In genomic region chr3:136761979-136762341, GRCm38 (mm10) we compare ENCODE assay signal across 19 mouse cellular contexts.
DNase-seq lines count a peak whose midpoint lies in the region; ATAC-seq and TF ChIP-seq lines count a peak whose summit lies in the region.
"Had no signal": no experiment of that assay in that cellular context is flagged by ENCODE, and none has a peak within 500 bp of the region (broad histone marks: within the 10 kb centered on the region; RNA-seq: fewer than 3 reads in every experiment).

No protein-coding gene starts in this region.

- no peak for TF ChIP-seq EP300 in liver, embryonic 14.5 days (IDR thresholded peaks at IDR 0.05; ENCODE audit: low read depth)
- no peak for TF ChIP-seq EP300 in MEL (IDR thresholded peaks at IDR 0.05; ENCODE audit: low read depth in 1 of 2, low read length in 2 of 2)

- no peak for DNase-seq in liver, embryonic 14.5 days (ENCODE audit: low read depth in 3 of 3, low spot score in 3 of 3)
- no peak for DNase-seq in liver, embryonic 11.5 days (ENCODE audit: low spot score)
- peak; percentile 54 for DNase-seq in MEL (ENCODE audit: low read depth, low spot score)
- DNase-seq in lung, postnatal 25 days (ENCODE audit: low spot score), result no peak
- DNase-seq: cerebellum, postnatal 10 days; embryo, embryonic 11 days; gastrocnemius, postnatal 36 days; heart, adult 18-20 months; heart, postnatal 10 days; heart, postnatal 4 days had no signal

- H3K27me3 ChIP-seq in liver, embryonic 14.5 days (ENCODE audit: control insufficient read depth, insufficient read depth, low read length), result no peaks in the 10 kb centered on the region
- no peaks in the 10 kb centered on the region for H3K27me3 ChIP-seq in liver, embryonic 11.5 days (replicated peaks; ENCODE audit: control insufficient read depth, insufficient read depth, low read length)
- no peaks in the 10 kb centered on the region for H3K27me3 ChIP-seq in MEL (ENCODE audit: control insufficient read depth in 1 of 2, insufficient read depth in 2 of 2, low read length in 2 of 2)
- no peaks in the 10 kb centered on the region for H3K27me3 ChIP-seq in intestine, embryonic 15.5 days (replicated peaks)
- H3K27me3 ChIP-seq in forebrain, embryonic 12.5 days, result no peaks in the 10 kb centered on the region
- H3K27me3 ChIP-seq: embryonic facial prominence, embryonic 15.5 days; forebrain, embryonic 15.5 days had no signal

- no peak overlapping the region for H3K4me3 ChIP-seq in liver, embryonic 14.5 days (ENCODE audit: insufficient read depth in 1 of 2, low read depth in 2 of 2, low read length in 2 of 2)
- H3K4me3 ChIP-seq in liver, embryonic 11.5 days (ENCODE audit: low read depth, low read length), result no peak overlapping the region
- peak overlapping the region in 1 of 2 experiments; percentile 20; a peak in 1 of 4 replicates for H3K4me3 ChIP-seq in MEL (ENCODE audit: control insufficient read depth in 1 of 2, insufficient read depth in 1 of 2, low read depth in 2 of 2, low read length in 2 of 2)
- no peak overlapping the region for H3K4me3 ChIP-seq in intestine, embryonic 15.5 days (replicated peaks)
- H3K4me3 ChIP-seq in forebrain, embryonic 12.5 days (replicated peaks), result no peak overlapping the region
- H3K4me3 ChIP-seq: embryonic facial prominence, embryonic 15.5 days; erythroblast, embryonic 14.5 days; forebrain, embryonic 10.5 days; forebrain, embryonic 15.5 days; heart, embryonic 10.5 days had no signal

- no peak overlapping the region for H3K4me2 ChIP-seq in liver, embryonic 14.5 days (ENCODE audit: low read depth)
- H3K4me2 ChIP-seq in liver, embryonic 11.5 days, result no peak overlapping the region
- H3K4me2 ChIP-seq in intestine, embryonic 15.5 days (replicated peaks), result no peak overlapping the region
- no peak overlapping the region for H3K4me2 ChIP-seq in forebrain, embryonic 12.5 days
- H3K4me2 ChIP-seq: embryonic facial prominence, embryonic 15.5 days; forebrain, embryonic 15.5 days; hindbrain, embryonic 14.5 days had no signal

- no peak for TF ChIP-seq POLR2A in MEL (IDR thresholded peaks at IDR 0.05; ENCODE audit: control insufficient read depth in 1 of 2, insufficient read depth in 1 of 2, low read depth in 1 of 2, low read length in 2 of 2, poor library complexity in 1 of 2)

- WGBS in liver, embryonic 14.5 days (ENCODE audit: insufficient replicate concordance), result 13% methylated on average over 1 of the region's 1 CpGs
- WGBS in liver, embryonic 11.5 days, result 35% methylated on average over 1 of the region's 1 CpGs
- 67% methylated on average over 1 of the region's 1 CpGs for WGBS in intestine, embryonic 15.5 days
- 89% methylated on average over 1 of the region's 1 CpGs for WGBS in forebrain, embryonic 12.5 days

- H3K27ac ChIP-seq in liver, embryonic 14.5 days, result no peak overlapping the region
- H3K27ac ChIP-seq in liver, embryonic 11.5 days (ENCODE audit: low read depth, low read length), result no peak overlapping the region
- peak overlapping the region; percentile 80 for H3K27ac ChIP-seq in MEL (ENCODE audit: control insufficient read depth, low read depth, low read length)
- H3K27ac ChIP-seq in intestine, embryonic 15.5 days, result no peak overlapping the region
- no peak overlapping the region for H3K27ac ChIP-seq in forebrain, embryonic 12.5 days
- H3K27ac ChIP-seq: embryonic facial prominence, embryonic 15.5 days; forebrain, embryonic 10.5 days; forebrain, embryonic 15.5 days; heart, embryonic 10.5 days; hindbrain, embryonic 14.5 days had no signal

- no peaks in the 10 kb centered on the region for H3K9me3 ChIP-seq in liver, embryonic 14.5 days (ENCODE audit: control insufficient read depth, low read length)
- no peaks in the 10 kb centered on the region for H3K9me3 ChIP-seq in liver, embryonic 11.5 days (ENCODE audit: control insufficient read depth, low read length)
- H3K9me3 ChIP-seq in MEL (replicated peaks; ENCODE audit: insufficient read depth, low read length), result no peaks in the 10 kb centered on the region
- no peaks in the 10 kb centered on the region for H3K9me3 ChIP-seq in intestine, embryonic 15.5 days
- H3K9me3 ChIP-seq in forebrain, embryonic 12.5 days, result no peaks in the 10 kb centered on the region
- H3K9me3 ChIP-seq: embryonic facial prominence, embryonic 15.5 days; forebrain, embryonic 10.5 days; forebrain, embryonic 15.5 days; heart, embryonic 10.5 days had no signal

- peaks cover 5% of the 10 kb centered on the region for H3K79me2 ChIP-seq in MEL (ENCODE audit: control insufficient read depth, insufficient read depth, low read length, poor library complexity)

- ATAC-seq in liver, embryonic 14.5 days (ENCODE audit: insufficient read depth), result 0 out of 2 replicates have a peak, but pooled peaks have one; percentile 25
- no peak for ATAC-seq in liver, embryonic 11.5 days (replicated peaks; ENCODE audit: low FRiP score)
- peak; percentile 38; the same call in 1 of the 2 replicates for ATAC-seq in megakaryocyte, adult 5-6 weeks (ENCODE audit: poor library complexity, severe bottlenecking)
- ATAC-seq in intestine, embryonic 15.5 days, result no peak
- no peak for ATAC-seq in forebrain, embryonic 12.5 days (ENCODE audit: low FRiP score)
- ATAC-seq: forebrain, embryonic 15.5 days had no signal

- no peak for TF ChIP-seq RAD21 in MEL (IDR thresholded peaks at IDR 0.05; ENCODE audit: low read depth, low read length)

- no peak overlapping the region for H3K9ac ChIP-seq in liver, embryonic 14.5 days (replicated peaks)
- no peak overlapping the region for H3K9ac ChIP-seq in liver, embryonic 11.5 days (ENCODE audit: low read depth, low read length)
- no peak overlapping the region; the same call in 1 of the 2 replicates for H3K9ac ChIP-seq in MEL (ENCODE audit: control insufficient read depth, low read depth, low read length, poor library complexity, severe bottlenecking)
- H3K9ac ChIP-seq in intestine, embryonic 15.5 days, result no peak overlapping the region
- no peak overlapping the region for H3K9ac ChIP-seq in forebrain, embryonic 12.5 days
- H3K9ac ChIP-seq: embryonic facial prominence, embryonic 15.5 days; forebrain, embryonic 15.5 days; hindbrain, embryonic 14.5 days had no signal

- H3K36me3 ChIP-seq in liver, embryonic 14.5 days (replicated peaks; ENCODE audit: control insufficient read depth, insufficient read depth, low read depth), result no peaks in the 10 kb centered on the region
- H3K36me3 ChIP-seq in liver, embryonic 11.5 days (ENCODE audit: control insufficient read depth, insufficient read depth, low read length), result no peaks in the 10 kb centered on the region
- peaks cover 0 to 31% of the 10 kb centered on the region in 2 experiments; a peak in 2 of 4 replicates for H3K36me3 ChIP-seq in MEL (ENCODE audit: control insufficient read depth in 1 of 2, insufficient read depth in 2 of 2, low read length in 2 of 2)
- H3K36me3 ChIP-seq in intestine, embryonic 15.5 days, result no peaks in the 10 kb centered on the region
- H3K36me3 ChIP-seq in forebrain, embryonic 12.5 days (replicated peaks), result no peaks in the 10 kb centered on the region
- H3K36me3 ChIP-seq: embryonic facial prominence, embryonic 15.5 days; forebrain, embryonic 10.5 days; forebrain, embryonic 15.5 days; heart, embryonic 10.5 days had no signal

- peaks cover 9 to 10% of the 10 kb centered on the region in 2 experiments for H3K4me1 ChIP-seq in liver, embryonic 14.5 days (replicated peaks; ENCODE audit: control insufficient read depth in 2 of 2, insufficient read depth in 2 of 2, low read length in 1 of 2)
- peaks cover 9% of the 10 kb centered on the region for H3K4me1 ChIP-seq in liver, embryonic 11.5 days (replicated peaks; ENCODE audit: control insufficient read depth, insufficient read depth, low read length)
- H3K4me1 ChIP-seq in MEL (ENCODE audit: control insufficient read depth in 1 of 2, insufficient read depth in 2 of 2, low read length in 2 of 2), result peaks cover 14 to 32% of the 10 kb centered on the region in 2 experiments
- no peaks in the 10 kb centered on the region for H3K4me1 ChIP-seq in intestine, embryonic 15.5 days (replicated peaks)
- peaks cover 21% of the 10 kb centered on the region for H3K4me1 ChIP-seq in forebrain, embryonic 12.5 days

- TF ChIP-seq CTCF in liver, embryonic 14.5 days (IDR thresholded peaks at IDR 0.05; ENCODE audit: low read depth), result no peak
- TF ChIP-seq CTCF in MEL (IDR thresholded peaks at IDR 0.05 in 2 of 3, conservative IDR thresholded peaks at IDR 0.05 in 1 of 3; ENCODE audit: control insufficient read depth in 1 of 3, insufficient read depth in 1 of 3, low read depth in 2 of 3, low read length in 3 of 3, poor library complexity in 1 of 3, severe bottlenecking in 1 of 3), result no peak

TF ChIP-seq in MEL, 35 proteins besides CTCF, POLR2A, EP300 and RAD21:
- TF ChIP-seq ZMIZ1 (IDR thresholded peaks at IDR 0.05; ENCODE audit: low read depth, low read length) (no peak), MEF2A (IDR thresholded peaks at IDR 0.05; ENCODE audit: extremely low read depth, insufficient replicate concordance, low read depth, low read length, poor library complexity, severe bottlenecking) (no peak), SMC3 (IDR thresholded peaks at IDR 0.05; ENCODE audit: low read depth, low read length) (no peak), POLR2AphosphoS2 (IDR thresholded peaks at IDR 0.05; ENCODE audit: low read length) (no peak), E2F4 (IDR thresholded peaks at IDR 0.05; ENCODE audit: borderline replicate concordance, low read depth, low read length) (no peak), BHLHE40 (IDR thresholded peaks at IDR 0.05; ENCODE audit: borderline replicate concordance, low read depth, low read length) (no peak), TAL1 (IDR thresholded peaks at IDR 0.05; ENCODE audit: low read length) (no peak), HCFC1 (IDR thresholded peaks at IDR 0.05; ENCODE audit: low read depth, low read length) (no peak), MAFK (IDR thresholded peaks at IDR 0.05; ENCODE audit: borderline replicate concordance, low read depth, low read length) (no peak), NELFE (IDR thresholded peaks at IDR 0.05; ENCODE audit: low read depth, low read length) (no peak), CHD2 (IDR thresholded peaks at IDR 0.05; ENCODE audit: low read length) (no peak), MXI1 (IDR thresholded peaks at IDR 0.05; ENCODE audit: low read depth, low read length) (no peak)

Comparison
In these comparisons a context has a peak if more than half of its experiments do, and no peak if none do; other contexts are left out.
1. ATAC-seq: peak in liver, embryonic 14.5 days (single experiment) and megakaryocyte, adult 5-6 weeks (single experiment); none in liver, embryonic 11.5 days (single experiment), intestine, embryonic 15.5 days (single experiment) and forebrain, embryonic 12.5 days (single experiment).